Mouse (Mus musculus) heart, postnatal 10 days (tissue): ENCODE measurements around the gene Adora1. TPM values are rescaled to one million over a fixed set of nuclear protein-coding genes. Genes with fewer than 3 reads are reported as not detected.
A peak's percentile ranks its signal among the peaks of the same experiment; 100 is the strongest.

ENCODE experiments used
- DNase-seq, 2 experiments: peaks; one replicate each; pipeline ENCODE4 v3.0.0; 2021
- intact Hi-C: fragments of 180-260 bp; cut with DNase I; formaldehyde crosslinking; loops from one replicate; pipeline ENCODE4 v1.15.1; 2025
- total RNA-seq, 2 experiments: library from RNA; stranded (reverse); gene quantifications; 2 replicates each; pipeline ENCODE4 v1.2.3; 2021

Gene Adora1
- total RNA-seq, 2 experiments from 2014 or later = 12.0 to 19.4 TPM

DNA sequence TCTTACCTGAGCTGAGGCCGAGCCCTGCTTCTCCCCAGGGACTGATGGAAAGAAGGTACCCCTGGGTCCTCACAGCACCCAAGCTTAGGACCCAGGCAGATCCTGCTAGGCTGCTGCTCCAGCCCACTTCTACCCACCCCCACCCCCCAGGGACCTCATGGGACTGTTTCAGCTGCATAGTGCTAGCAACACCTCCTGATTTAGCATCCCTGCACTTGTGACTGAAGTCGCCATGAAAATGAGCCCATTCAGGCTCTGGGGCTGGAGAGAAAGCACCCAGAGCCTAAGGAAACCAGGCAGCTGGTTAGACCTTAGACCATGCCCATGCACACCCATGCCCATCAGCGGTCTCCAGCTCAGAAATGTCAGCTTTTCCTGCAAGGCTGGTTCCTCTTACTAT, 17.3 kb downstream of the Adora1 start:
- DNase-seq = no peak
- intact Hi-C loops = no loop called here

GRCm38 (mm10) chr1:134217028-134217481, 18.2 kb downstream of the Adora1 start:
- intact Hi-C loops = no loop called here
- peak; percentile 32 to 49 for DNase-seq

DNA sequence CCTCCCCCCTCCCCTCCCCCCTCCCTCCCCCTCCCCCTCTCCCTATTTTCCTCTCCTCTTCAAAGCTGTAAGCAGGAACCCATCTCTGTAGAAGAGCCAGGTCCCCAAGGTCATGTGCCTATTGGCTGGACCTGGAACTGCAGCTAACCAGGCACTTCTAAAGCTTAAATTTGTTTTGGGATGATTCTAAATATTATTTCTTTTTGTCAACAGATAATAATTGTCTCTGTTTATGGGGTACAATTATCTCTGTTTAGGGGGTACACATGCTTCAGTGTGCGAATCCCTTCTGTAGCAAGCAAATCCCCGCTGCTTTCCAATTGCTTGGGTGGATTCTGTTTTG, 18.6 kb downstream of the Adora1 start:
- DNase-seq = no peak
- intact Hi-C loops = no loop called here

GRCm38 (mm10) chr1:134215751-134216628, 19.2 kb downstream of the Adora1 start:
- intact Hi-C loops = no loop called here
- DNase-seq = no peak

GRCm38 (mm10) chr1:134215059-134215458, 20.2 kb downstream of the Adora1 start:
- intact Hi-C loops = no loop called here
- no peak for DNase-seq

- intact Hi-C loops = no loop called here
- peak; percentile 34 to 45 for DNase-seq
Observed at GRCm38 (mm10) chr1:134213405-134213804, 21.8 kb downstream of the Adora1 start.

DNA sequence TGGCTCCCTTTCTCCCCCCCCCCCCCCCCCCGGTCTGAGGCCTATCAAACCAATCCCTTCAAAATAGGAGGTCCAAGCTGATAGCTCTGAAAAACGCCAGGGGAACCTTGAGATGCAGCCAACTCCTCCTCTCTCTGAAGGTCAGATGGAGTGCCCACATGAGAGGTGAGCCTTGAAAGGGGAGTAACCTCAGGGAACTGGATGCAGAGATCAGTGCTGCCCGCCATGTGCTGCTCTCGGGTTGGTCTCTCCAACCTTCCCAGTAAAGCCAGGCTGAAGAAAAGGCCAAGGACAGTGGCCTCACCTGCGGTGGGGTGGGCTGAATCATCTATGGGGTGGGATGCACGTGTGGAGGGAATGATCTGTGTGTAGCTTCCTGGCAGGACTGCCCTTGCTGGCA, 22.9 kb downstream of the Adora1 start:
- no peak for DNase-seq
- intact Hi-C loops = no loop called here

- no peak for DNase-seq
- intact Hi-C loops = no loop called here
Observed at GRCm38 (mm10) chr1:134211631-134212030, 23.6 kb downstream of the Adora1 start.

DNA sequence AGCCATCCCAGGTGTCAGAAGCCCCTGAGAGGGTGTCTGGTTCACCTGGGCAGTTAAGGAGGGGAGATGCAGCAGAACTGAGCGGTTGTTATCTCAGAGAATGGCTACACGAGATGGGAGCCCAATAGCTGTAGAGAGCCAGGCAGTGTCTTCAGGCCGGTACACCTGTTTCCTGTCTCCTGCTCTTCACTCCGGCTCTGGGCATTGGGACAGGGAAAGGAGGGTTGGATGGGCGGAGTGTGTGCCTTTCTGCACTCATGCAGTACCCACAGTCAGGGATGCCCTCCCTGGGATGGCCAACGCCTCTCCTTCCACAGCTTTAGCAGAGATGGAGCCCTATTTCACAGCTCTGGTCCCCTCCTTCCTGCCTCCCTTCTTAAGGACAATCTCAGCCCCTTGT, 24.2 kb downstream of the Adora1 start:
- intact Hi-C loops = no loop called here
- no peak for DNase-seq

DNA sequence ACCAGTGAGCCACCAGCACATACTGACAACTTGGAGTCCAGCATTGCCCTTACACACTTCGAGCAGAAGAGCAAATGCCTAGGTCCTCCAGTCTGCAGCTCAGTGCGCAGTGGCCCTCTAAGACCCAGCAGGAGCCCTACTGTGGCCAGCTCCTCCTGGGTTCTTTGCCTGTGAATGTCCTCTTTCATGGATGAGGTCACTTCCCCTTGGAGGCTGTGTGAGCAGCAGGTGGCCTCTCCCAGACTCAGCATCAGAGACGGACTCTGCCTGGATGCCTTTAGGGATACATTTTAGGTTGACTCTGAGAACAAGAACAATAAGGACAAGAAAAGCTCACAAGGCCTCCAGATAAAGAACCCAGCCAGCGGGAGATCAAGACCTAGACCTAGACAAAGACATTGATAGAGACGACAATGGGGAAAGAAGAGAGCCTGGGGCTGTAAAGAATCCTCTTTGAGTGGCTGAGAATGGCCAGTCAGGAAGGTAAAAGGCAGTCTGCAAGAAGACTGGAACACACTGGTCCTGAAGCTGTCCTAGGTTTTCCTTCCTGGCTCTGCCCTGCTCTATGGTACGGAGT, 25.0 kb downstream of the Adora1 start:
- intact Hi-C loops = no loop called here
- DNase-seq = no peak

GRCm38 (mm10) chr1:134206085-134206484, 29.1 kb downstream of the Adora1 start:
- no peak for DNase-seq
- intact Hi-C loops = loop anchor here (10.0 kb wide), 1 partner anchor 151 kb away; no protein-coding TSS in a partner anchor

- DNase-seq = peak; percentile 57 to 62
- intact Hi-C loops = loop anchor here (10.0 kb wide), 1 partner anchor 151 kb away; no protein-coding TSS in a partner anchor
Observed at GRCm38 (mm10) chr1:134205296-134206018, 29.8 kb downstream of the Adora1 start.

DNA sequence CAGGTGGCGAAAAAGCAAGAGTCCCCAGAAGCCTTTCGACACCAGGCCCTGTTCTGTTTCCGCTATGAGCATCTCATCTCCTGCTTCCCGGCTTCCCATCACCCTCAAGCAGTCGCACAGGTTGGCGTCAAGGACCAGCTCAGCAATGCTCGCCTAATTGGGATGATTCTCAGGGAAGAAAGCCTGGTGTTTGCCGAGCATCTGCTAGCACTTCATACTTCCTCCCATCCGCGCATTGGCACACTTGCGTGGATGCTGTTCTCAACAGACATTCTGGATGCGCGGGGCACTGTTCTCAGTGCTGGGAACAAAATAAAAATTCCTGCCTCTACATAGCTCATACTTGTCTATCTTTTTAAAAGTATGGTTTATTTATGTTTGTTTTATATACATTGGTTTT, 31.0 kb downstream of the Adora1 start:
- intact Hi-C loops = loop anchor here (5.0 to 10.0 kb wide), 3 partner anchors 82 to 149 kb away; partner anchors contain the start of gene Ppfia4
- DNase-seq = no peak

DNA sequence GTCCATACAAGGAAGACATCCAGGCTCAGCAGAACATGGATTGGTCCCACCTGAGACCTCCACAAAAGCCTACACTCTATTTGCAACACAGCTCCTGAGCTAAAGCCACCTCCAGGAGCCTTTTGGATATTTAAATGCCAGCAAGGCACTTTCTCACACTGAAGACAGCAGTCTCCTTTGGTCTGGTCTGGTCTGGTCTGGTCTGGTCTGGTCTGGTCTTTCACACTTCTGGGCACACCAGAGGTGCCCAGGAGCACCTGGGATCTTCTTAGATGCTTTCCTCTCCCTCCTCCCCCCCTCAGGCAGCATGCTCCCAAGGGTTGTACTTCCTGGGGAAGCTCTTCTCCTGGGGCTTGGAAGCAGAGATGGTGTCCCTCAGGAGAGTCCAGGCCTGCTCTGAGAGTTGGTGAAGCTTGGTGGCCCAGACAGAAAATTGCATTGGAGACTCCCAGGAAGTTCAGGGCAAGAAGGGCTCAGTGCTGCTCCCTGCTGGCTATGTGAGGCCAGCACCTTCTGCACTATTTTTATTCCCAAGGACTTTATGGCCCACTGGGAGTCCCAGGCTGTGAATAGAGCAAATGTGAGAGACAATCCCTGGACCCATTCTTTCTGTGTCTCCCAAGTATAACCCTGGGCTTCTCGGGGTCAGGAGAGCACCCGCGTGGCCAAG, 33.3 kb downstream of the Adora1 start:
- intact Hi-C loops = loop anchor here (2.0 to 10.0 kb wide), 4 partner anchors 49 to 147 kb away; partner anchors contain the start of gene Ppfia4
- DNase-seq = peak; percentile 71 to 83

DNA sequence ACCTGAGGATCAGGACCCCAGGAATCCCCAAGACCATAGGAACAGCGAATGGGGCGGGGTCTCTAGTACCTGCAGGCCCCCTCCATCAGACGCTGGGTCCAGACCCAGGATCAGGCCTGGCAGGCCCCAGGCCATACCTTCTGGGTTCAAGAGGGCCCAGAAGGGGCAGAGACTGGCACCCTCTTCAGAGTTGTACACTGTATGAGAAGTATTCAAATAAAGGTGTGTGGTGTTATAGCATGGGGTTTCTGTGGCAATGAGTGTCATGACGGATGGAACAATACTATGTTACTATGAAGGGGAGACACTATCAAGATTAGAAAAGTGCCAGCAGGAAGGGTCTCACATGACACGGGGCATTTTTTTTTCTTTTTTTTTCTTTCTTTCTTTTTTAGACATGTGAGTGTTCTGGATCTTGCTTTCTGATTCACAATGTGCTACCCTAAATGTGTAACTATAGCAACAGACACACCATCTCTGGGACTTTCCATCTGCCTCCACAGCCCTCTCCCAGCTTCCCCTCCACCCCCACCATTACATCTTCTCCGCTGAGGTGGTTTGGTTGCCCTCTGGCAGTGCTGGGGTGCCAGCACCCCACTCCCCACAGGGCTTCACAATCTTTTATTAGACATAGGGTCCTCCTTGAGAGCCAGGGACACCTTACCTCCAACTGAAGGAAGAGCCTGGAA, 34.1 kb downstream of the Adora1 start:
- intact Hi-C loops = loop anchor here (5.0 to 10.0 kb wide), 3 partner anchors 79 to 146 kb away; partner anchors contain the start of gene Ppfia4
- DNase-seq = no peak

GRCm38 (mm10) chr1:134200481-134200880, 34.8 kb downstream of the Adora1 start:
- intact Hi-C loops = loop anchor here (5.0 to 10.0 kb wide), 3 partner anchors 78 to 146 kb away; partner anchors contain the start of gene Ppfia4

DNA sequence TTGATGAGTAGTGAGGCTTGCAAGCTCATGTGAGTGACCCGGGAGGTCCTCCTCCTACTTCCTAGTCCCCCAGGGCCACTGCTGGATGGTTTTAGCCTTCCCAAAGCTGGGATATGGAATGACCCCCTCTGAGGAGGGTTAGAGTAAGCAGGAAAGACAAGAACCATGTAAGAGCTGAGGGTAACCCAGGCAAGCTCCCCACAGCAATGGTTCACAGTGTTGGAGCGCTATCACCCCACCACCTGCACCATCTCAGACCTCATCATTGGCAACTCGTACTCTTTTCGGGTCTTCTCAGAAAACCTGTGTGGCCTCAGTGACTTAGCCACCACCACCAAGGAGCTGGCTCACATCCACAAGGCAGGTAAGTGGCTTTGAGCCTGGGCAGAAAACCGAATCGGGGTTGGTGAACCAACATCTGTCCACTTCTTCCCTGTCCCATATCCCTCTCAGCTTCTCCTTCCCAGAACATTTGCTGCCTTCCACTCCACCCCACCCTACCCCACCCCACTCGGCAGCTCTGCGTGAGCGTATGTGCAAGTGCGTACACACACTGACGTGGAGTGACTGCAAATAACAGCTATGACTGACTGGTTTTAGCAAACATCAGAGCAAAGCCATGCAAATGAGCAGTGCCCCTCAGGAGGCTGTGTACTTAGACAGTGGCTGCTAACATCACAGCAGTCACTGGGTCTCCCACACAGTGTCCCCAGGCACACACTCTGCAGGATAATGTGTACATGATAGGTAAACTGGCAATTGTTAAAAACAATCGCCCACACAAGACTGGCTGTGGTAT, 36.8 kb downstream of the Adora1 start:
- intact Hi-C loops = loop anchor here (5.0 kb wide), 1 partner anchor 124 kb away; no protein-coding TSS in a partner anchor
- no peak for DNase-seq

More at GRCm38 (mm10) chr1:134200481-134200880, 34.8 kb downstream of the Adora1 start:
- DNase-seq = no peak

- intact Hi-C loops = loop anchor here (2.0 to 5.0 kb wide), 2 partner anchors 47 to 125 kb away; no protein-coding TSS in a partner anchor
- no peak for DNase-seq
Observed at GRCm38 (mm10) chr1:134197325-134197982, 37.8 kb downstream of the Adora1 start.
